Mouse (Mus musculus) hindbrain, embryonic 10.5 days (tissue): ENCODE data around the gene Nin. TPM values are rescaled to one million over a fixed set of nuclear protein-coding genes. Genes with fewer than 3 reads are reported as not detected.
"Not testable (repeated sequence)": the region's sequence is repeated elsewhere in the genome, so short reads cannot be mapped to it uniquely, and the experiment has no call there.

Experiments used
- DNase-seq: peaks from one replicate; pipeline ENCODE4 v3.0.0-alpha.2; 2017; ENCODE audit warnings: low spot score
- H3K27ac ChIP-seq: fragments of 300-500 bp; sonication (generic); 2 replicates; pipeline ENCODE4 v1.5.1; 2016; ENCODE audit warnings: mild to moderate bottlenecking, moderate library complexity
- H3K27me3 ChIP-seq: fragments of 300-500 bp; sonication (generic); 2 replicates; pipeline ENCODE4 v1.6.1; 2016; ENCODE audit warnings: mild to moderate bottlenecking; ENCODE audit not compliant: poor library complexity, insufficient read depth, severe bottlenecking
- H3K36me3 ChIP-seq: fragments of 300-500 bp; sonication (generic); 2 replicates; pipeline ENCODE4 v1.6.1; 2016; ENCODE audit warnings: mild to moderate bottlenecking, moderate library complexity
- H3K4me1 ChIP-seq: fragments of 300-500 bp; sonication (generic); replicated peaks from 2 replicates; pipeline ENCODE4 v1.6.1; 2016; ENCODE audit warnings: mild to moderate bottlenecking
- H3K4me3 ChIP-seq: fragments of 300-500 bp; sonication (generic); 2 replicates; pipeline ENCODE4 v1.5.1; 2016; ENCODE audit warnings: mild to moderate bottlenecking, moderate library complexity
- H3K9me3 ChIP-seq: fragments of 300-500 bp; sonication (generic); 2 replicates; pipeline ENCODE4 v1.6.1; 2016; ENCODE audit warnings: mild to moderate bottlenecking, moderate library complexity
- WGBS: fragments of 180-500 bp; shearing (Covaris S2); methylation state at CpG from one replicate; pipeline ENCODE4 v1.1.7; 2016; 5-methylcytosine and 5-hydroxymethylcytosine counted together
- polyA plus RNA-seq: library from polyadenylated mRNA; unstranded; fragments of >200 nt; fragmentation: Nextera tagmentation; extraction: Ambion mirVana; gene quantifications from 2 replicates; pipeline ENCODE4 v1.2.1, GENCODE M21; 2016

Nin gene
- polyA plus RNA-seq = 10.3 and 13.7 TPM in 2 replicates

DNA sequence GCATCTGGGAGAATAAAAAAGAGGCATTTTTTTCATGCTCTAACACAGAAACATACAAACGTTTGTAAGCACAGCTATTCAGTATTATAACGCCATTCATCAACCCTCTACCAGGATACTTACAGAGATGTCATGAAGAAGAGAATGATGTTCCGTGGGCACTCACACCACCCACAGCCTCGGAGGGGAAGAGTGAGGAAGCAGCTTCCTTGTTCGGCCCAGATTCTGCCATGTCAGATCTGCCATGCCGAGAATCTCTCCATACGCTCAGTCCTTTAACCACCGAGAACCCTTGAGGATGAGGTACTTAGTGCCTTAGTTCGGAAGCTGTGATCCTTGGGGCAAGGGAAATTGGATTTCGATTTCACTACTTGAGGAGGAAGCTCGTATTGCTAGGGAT lies at the start of gene Nin:
Gene Nin (minus strand): TSS at position 367 of the 400 bp plus-strand sequence.
- Histone ChIP-seq H3K27me3 (peaks cover 56% of the 10 kb centered on the region), H3K9me3 (no peaks in the 10 kb centered on the region), H3K4me1 (peaks cover 46% of the 10 kb centered on the region), H3K4me3 (no peak within 1 kb of the TSS; the same call in 1 of the 2 replicates), H3K27ac (no peak within 1 kb of the TSS), H3K36me3 (no peaks in the 10 kb centered on the region)
- DNase-seq = no peak
- 51% methylated on average over 11 of the region's 11 CpGs for WGBS

DNA sequence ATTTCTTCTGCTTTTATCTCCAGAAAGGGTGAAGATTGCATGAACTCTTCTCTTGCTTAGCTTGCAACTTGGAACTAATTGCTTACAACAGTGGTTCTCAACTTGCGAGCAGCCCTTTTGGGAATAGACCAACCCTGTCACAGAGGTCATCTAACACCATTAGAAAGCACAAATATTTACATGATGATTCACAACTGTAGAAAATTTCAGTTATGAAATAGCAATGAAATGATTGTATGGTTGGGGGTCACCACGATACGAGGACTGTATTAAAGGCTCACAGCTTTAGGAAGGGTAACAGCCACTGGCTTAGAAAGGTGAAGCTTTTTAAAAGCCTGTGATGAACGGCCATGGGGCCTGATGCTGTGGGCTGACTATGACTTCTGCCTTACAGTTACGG lies 47.5 kb upstream of the Nin start:
- 84% methylated on average over 5 of the region's 5 CpGs for WGBS
- H3K27ac ChIP-seq = no peak overlapping the region
- no peaks in the 10 kb centered on the region for H3K9me3 ChIP-seq
- no peak for DNase-seq
- H3K4me1 ChIP-seq = peaks cover 7% of the 10 kb centered on the region; the same call in 1 of the 2 replicates
- H3K4me3 ChIP-seq = no peak overlapping the region
- no peaks in the 10 kb centered on the region for H3K27me3 ChIP-seq
- H3K36me3 ChIP-seq = no peaks in the 10 kb centered on the region

DNA sequence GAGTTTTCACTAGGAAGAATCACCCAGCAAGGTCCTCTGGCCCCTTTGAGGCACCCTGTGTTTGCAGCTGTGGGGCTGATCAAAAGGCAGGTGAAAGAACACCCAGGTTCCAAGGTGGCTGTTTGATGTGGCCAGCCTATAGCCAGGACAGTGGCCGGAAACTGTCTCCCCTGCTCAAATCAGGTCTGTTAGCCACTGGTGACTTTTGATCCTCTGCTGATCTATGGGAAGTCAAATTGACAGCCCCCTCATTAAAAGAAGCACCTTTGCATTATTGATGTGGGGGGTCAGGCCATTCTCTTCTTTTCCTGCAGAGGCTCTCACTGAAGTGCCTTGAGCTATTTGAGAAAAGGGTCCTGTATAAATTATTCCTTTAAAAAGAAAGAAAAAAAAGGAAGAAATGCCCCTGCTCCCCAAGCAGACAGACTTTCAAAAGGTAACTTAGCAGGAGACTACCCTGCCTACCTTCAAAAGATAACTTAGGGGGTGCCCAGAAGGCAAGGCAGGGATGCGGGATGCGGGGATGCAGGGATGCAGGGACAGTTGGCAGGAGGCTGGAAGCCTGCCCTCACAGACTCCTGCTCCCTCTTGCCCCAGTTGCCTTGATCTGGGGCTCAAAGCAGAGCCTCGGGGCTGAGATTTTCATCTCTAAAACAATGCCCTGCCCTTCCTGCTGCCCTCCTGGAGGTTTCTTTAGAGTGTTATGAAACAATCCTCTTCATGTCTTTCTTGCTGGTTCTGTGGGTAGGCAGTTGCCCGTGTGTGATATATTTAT lies 44.0 kb upstream of the Nin start:
- no peak for DNase-seq
- H3K4me3 ChIP-seq = no peak overlapping the region
- no peaks in the 10 kb centered on the region for H3K27me3 ChIP-seq
- WGBS = 49% methylated on average over 5 of the region's 5 CpGs
- no peaks in the 10 kb centered on the region; the same call in 1 of the 2 replicates for H3K4me1 ChIP-seq
- H3K36me3 ChIP-seq = no peaks in the 10 kb centered on the region
- no peak overlapping the region for H3K27ac ChIP-seq
- H3K9me3 ChIP-seq = no peaks in the 10 kb centered on the region

DNA sequence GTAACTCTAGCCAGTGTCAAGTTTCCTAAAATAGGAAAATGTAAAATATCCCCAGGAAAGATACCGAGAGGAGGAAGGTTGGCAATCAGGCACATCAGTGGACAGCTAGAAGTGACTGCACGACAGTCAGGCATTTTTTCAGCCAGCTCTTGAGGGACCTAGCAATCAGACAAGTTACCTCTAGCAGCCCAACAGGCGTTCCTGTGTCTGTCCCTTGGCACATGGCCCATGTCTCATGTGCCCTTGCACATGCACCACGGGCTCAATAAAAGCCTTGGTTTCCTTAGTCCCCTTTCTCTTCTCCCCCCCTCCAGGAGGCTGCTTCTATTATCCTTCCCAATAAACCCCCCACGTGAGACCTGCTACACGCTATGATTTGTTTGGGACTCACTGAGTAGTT lies 42.7 kb upstream of the Nin start:
- no peak for DNase-seq
- Histone ChIP-seq H3K27me3 (no peaks in the 10 kb centered on the region), H3K4me3 (no peak overlapping the region), H3K4me1 (no peaks in the 10 kb centered on the region; the same call in 1 of the 2 replicates), H3K27ac (no peak overlapping the region), H3K9me3 (no peaks in the 10 kb centered on the region), H3K36me3 (no peaks in the 10 kb centered on the region)
- WGBS = 80% methylated on average over 6 of the region's 6 CpGs

DNA sequence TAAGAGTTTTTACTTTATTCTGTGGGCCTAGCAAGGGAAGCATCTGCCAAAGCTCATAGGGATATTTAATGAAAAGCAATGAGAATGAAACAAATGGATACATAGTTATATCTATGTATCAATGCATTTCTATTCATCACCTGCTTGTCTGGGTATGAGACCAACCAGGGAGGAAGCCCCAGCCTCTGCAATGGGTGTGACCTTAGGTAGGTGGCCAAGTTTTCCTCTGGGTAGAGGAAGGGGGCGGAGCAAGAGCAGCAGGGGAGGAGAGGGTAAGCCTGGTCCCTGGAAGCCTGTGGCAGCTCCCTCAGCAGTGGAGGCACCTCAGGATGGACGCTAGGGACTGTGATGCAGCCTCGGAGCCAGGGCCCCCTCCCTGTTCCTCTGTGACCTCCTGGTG lies 40.3 kb upstream of the Nin start, which contains the start of gene Abhd12b:
Gene Abhd12b (plus strand): TSS at position 301 of the 400 bp plus-strand sequence.
- 61% methylated on average over 3 of the region's 3 CpGs for WGBS
- Histone ChIP-seq H3K4me1 (peaks cover 4% of the 10 kb centered on the region), H3K36me3 (no peaks in the 10 kb centered on the region), H3K4me3 (no peak within 1 kb of the TSS), H3K9me3 (no peaks in the 10 kb centered on the region), H3K27ac (no peak within 1 kb of the TSS), H3K27me3 (no peaks in the 10 kb centered on the region)
- DNase-seq = no peak

DNA sequence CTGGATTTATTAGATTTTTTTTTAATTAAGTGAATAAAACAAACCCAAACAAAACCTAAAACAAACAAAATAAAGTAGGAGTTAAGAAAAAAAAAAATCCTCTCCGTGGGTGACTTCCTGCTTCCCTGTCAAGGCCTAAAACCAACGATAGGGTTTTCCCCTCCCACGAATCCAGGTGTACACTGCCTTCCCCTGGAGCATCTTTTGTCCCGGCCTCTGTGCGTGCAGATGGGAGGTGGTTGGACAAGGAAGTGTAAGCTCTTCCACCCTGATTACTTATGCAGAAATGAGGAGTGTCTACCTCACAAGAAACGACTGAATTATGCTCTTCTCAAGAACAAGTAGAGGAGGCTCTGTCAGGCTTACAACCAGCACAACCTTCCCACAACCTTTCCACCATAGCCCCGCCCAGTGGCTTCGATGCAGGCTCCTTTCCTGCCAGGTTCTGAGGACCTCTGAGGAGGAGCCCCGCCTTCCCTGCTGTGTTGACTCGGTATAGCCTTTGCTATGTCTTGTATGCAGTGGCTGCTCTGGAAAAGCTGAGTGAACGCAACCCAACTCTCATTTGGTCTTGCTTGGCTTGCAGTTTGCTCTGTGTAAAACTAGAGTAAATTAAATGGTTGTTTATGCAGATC lies 35.2 kb upstream of the Nin start:
- DNase-seq = peak; percentile 10
- H3K4me3 ChIP-seq = peak overlapping the region; percentile 40
- peaks cover 27% of the 10 kb centered on the region for H3K4me1 ChIP-seq
- WGBS = 12% methylated on average over 11 of the region's 11 CpGs
- no peaks in the 10 kb centered on the region for H3K36me3 ChIP-seq
- peak overlapping the region; percentile 45; the same call in 1 of the 2 replicates for H3K27ac ChIP-seq
- no peaks in the 10 kb centered on the region for H3K9me3 ChIP-seq
- H3K27me3 ChIP-seq = no peaks in the 10 kb centered on the region

DNA sequence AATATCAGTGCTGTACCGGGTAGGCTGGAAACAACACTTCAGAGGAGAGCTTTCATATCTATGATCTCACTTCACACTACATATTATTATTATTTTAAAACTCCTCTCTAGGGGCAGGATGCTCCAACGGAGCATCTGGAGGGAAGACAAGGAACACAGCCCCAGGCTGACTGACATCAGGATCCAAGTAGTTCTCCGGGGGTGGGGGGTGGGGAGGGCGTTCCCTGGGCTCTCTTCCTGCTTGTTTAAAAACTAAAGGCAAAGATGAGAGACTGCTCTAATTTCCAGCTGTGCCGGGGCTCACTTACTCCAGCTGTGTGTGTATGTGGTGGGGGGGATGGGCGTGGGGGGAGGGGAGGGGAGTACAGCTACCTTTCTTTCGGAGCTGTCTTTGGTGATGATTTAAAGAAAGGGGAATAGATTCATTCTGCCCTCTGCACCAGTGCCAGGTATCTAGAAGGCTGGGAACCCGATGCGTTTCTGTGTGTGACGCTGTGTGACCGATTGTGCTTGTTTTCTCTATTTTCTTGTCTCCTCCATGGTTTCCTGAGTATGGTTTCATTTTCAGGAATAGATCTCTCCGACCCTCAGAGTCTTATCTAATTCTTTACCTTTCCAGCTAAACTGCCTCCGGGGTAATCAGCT lies 34.6 kb upstream of the Nin start:
- Histone ChIP-seq H3K36me3 (no peaks in the 10 kb centered on the region), H3K27ac (peak overlapping the region; percentile 54), H3K27me3 (no peaks in the 10 kb centered on the region), H3K4me3 (peak overlapping the region; percentile 40), H3K9me3 (no peaks in the 10 kb centered on the region), H3K4me1 (peaks cover 27% of the 10 kb centered on the region)
- DNase-seq = peak; percentile 33
- WGBS = 5% methylated on average over 13 of the region's 13 CpGs

DNA sequence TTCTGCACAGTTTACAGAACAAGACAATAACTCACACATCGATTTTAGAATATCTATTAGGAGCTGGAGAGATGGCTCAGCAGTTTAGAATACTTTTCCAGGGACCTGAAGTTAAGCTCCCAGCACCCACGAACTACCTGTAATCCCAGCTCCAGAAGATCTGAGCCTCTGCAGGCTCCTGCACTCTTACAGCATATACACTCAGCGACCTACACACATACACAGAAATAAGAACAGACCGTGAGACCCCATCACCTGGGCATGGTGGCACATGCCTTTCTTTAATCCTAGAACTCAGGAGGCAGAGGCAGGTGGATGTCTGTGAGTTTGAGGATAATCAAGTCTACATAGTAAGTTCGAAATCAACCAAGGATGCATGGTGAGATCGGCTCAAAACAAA lies 32.1 kb upstream of the Nin start:
- Histone ChIP-seq H3K4me3 (no peak overlapping the region), H3K27me3 (no peaks in the 10 kb centered on the region), H3K9me3 (no peaks in the 10 kb centered on the region), H3K4me1 (peaks cover 27% of the 10 kb centered on the region), H3K36me3 (no peaks in the 10 kb centered on the region), H3K27ac (no peak overlapping the region)
- WGBS = 91% methylated on average over 6 of the region's 6 CpGs
- DNase-seq = no peak

DNA sequence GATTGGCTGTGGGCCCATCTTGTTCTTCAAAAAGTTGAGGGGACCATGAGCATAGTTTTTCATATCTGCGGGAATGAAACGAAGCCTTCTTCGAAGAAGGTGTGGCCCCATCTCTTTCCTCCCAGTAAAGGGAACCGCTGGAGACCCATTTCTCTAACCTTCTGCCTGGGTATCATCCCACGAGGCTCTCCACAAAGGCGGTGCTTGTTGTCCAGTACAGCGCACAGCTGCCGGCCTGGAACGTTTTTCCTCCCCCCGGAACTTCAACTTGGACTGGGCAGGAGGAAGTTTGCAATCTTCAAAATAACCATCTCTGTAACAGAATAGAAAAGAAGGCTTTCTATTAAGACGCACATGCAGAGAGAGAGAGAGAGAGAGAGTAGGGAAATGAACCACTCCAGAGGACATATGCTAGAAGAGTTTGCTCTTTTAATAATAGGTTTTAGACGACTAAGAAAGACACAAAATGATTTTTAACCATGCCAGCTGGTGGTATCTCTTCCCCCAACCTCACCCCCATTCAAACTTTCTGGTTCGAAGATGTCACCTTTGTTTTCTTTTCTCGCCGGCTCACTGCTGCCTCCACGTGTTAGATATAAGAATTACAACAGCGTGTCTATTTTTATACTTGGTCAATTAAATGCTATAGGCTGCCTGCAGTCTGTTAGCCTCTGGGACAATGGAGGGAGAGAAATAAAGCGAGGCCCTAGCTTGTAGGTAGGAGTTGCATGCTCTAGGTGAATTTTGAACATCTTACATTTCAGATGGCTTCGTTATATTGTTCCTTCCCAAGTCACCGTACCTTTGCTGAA lies 31.3 kb upstream of the Nin start:
- H3K9me3 ChIP-seq = no peaks in the 10 kb centered on the region
- peak; percentile 65 for DNase-seq
- H3K27me3 ChIP-seq = no peaks in the 10 kb centered on the region
- H3K4me1 ChIP-seq = peaks cover 27% of the 10 kb centered on the region
- no peak overlapping the region for H3K4me3 ChIP-seq
- WGBS = 52% methylated on average over 20 of the region's 20 CpGs
- peak overlapping the region; percentile 79 for H3K27ac ChIP-seq
- H3K36me3 ChIP-seq = no peaks in the 10 kb centered on the region

DNA sequence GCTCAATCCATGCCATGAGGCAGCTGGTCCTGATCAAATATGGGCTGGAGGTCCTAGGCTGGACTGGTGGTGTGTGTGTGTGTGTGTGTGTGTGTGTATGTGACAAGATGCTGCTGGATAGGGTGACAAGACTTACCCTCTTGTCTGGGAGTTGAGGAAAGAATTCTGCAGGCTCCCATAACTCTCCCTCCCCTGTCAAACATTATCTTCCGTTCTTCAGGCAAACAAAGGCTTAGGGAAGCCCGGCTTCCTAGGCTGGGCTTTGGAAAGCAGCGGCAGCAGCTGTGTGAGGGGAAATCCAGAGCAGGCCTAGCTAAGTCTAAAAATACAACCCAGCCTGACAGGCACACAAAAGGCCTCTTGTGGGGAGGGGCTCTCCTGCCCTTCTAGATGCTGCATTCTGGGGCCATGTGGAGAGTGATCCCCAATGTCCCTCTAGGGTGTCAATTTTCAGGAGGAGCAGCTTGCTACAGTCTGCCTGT lies 30.6 kb upstream of the Nin start:
- Histone ChIP-seq H3K4me1 (peaks cover 26% of the 10 kb centered on the region), H3K27ac (peak overlapping the region; percentile 79)
- not testable (repeated sequence) for H3K9me3 ChIP-seq, H3K27me3 ChIP-seq, H3K4me3 ChIP-seq, H3K36me3 ChIP-seq
- 28% methylated on average over 3 of the region's 3 CpGs for WGBS
- peak; percentile 20 for DNase-seq

DNA sequence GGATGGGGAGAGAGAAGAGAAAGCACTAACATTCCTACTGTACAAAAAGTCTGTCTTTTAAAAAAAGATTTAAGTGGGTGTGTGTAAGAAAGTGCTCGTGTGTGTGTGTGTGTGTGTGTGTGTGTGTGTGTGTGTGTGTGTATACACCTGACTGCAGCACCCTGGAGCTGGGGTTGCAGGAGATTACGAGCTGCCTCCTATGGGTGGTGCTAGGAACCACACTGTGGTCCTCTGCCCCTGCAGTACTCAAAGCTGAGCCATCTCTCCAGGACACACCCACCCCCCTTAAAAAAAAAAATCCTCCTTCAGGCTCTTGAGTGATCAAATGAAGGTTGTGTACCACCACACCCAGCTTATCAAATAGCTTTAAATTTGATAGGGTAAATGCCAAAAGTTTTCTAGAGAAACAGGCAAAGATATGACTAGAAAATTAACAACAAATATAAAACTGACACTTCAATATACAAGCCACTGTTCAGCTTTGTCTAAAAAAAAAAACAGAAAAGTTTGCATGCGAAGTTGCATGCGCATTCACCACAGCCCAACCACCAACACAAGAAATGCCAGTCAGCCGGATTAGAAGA lies 27.6 kb upstream of the Nin start:
- Histone ChIP-seq H3K36me3 (no peaks in the 10 kb centered on the region), H3K4me3 (no peak overlapping the region), H3K27ac (no peak overlapping the region), H3K4me1 (peaks cover 10% of the 10 kb centered on the region), H3K9me3 (no peaks in the 10 kb centered on the region), H3K27me3 (no peaks in the 10 kb centered on the region)
- DNase-seq = no peak
- WGBS = 92% methylated on average over 5 of the region's 5 CpGs

DNA sequence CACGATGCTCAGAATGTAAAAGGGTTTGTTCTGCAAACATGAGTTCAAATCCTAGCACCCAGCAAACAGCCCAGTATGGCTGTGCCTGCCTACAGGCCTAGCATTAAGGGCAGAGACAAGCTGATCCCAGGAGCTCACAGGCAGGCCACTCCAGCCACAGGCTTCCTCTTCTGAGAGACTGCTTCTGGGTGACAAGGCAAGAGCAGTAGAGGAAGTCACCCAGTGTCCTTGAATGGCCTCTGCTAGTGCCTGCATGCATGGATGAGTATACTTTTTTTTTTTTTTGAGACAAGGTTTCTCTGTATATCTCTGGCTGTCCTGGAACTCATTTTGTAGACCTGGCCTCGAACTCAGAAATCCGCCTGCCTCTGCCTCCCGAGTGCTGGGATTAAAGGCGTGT lies 27.0 kb upstream of the Nin start:
- H3K9me3 ChIP-seq = no peaks in the 10 kb centered on the region
- no peak overlapping the region for H3K27ac ChIP-seq
- WGBS = 93% methylated on average over 5 of the region's 5 CpGs
- peaks cover 13% of the 10 kb centered on the region for H3K4me1 ChIP-seq
- no peak for DNase-seq
- no peaks in the 10 kb centered on the region for H3K27me3 ChIP-seq
- no peaks in the 10 kb centered on the region for H3K36me3 ChIP-seq
- no peak overlapping the region for H3K4me3 ChIP-seq
